Mouse (Mus musculus): ENCODE data around the gene Hist1h4h. TPM values are rescaled to one million over a fixed set of nuclear protein-coding genes. Genes with fewer than 3 reads are reported as not detected.

Hist1h4h gene
- polyA plus RNA-seq, 1 experiment from 2014 or later = 2.4 TPM

DNA sequence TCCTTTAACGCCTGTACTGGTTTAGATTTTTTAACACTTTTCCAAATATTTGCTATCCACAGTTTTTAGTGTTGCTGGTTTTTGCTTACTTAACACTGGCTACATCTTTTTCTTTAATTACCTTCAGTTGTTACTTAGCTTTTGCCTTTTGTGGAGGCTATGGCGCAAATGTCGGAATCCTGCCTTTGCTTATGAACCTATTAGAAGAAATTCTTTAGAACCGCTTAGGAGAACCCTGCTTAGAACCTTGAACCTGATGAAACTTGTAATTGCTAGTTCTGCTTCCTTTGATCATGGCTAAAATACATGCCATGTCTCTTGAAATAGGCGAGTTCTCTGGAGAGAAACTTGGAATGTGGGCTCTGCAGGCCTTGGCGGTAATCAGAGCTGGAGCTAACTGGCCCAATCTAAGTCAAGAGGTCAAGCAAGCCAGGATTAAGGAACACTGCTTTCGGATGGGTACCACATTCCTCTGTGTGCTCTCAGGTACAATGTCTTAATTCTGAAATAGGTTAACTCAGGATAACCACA, 45.6 kb downstream of the Hist1h4h start:
- Histone ChIP-seq H3K27ac (replicated peaks) (peak overlapping the region; percentile 68), H3K9me3 (no peaks in the 10 kb centered on the region), H3K27me3 (no peaks in the 10 kb centered on the region), H3K36me3 (no peaks in the 10 kb centered on the region), H3K4me1 (replicated peaks) (peaks cover 41% of the 10 kb centered on the region), H3K4me3 (peak overlapping the region; percentile 42), H3K4me2 (peak overlapping the region; percentile 81), H3K9ac (peak overlapping the region; percentile 78)
- ATAC-seq (ENCODE audit: low read depth) = no peak
- 8% methylated on average over 7 of the region's 7 CpGs for WGBS

DNA sequence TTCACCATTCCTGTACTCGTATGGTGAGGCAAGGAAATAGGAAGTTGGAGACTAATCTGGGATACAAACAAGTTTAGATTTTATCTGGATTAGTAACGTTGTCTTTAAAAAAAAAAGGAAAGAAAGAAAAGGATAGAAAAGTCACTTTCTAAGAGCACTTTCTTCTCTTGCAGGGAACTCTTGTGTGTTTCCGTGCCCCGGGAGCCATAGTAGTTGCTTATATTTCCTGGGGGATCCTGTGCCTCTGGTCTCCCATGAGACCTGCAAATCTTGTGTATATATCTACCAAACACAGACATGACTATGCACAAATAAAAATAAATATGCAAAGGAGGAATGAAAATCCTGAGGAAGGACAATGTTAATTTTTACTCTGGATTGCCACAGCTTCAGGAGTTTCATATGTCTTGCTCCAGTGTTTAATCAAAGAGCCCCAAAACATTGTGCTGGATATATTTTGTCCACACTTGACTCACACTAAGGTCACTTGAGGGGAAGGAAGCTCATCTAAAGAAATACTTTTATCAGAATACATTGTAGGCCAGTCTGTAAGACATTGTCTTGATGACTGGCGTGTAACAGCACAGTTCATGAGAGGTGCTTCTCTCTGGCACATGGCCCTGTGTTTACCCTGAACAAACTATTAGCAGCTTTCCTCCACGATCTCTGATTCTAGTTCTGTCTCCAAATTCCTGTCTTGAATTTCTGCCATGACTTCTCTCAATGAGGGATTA, 46.2 kb downstream of the Hist1h4h start:
- peaks cover 42% of the 10 kb centered on the region for H3K4me1 ChIP-seq (replicated peaks)
- 54% methylated on average over 6 of the region's 6 CpGs for WGBS
- 0 out of 2 replicates have a peak overlapping the region, but pooled peaks have one; percentile 1 for H3K27ac ChIP-seq (replicated peaks)
- H3K9ac ChIP-seq = peak overlapping the region; percentile 78
- H3K4me3 ChIP-seq = 0 out of 2 replicates have a peak overlapping the region, but pooled peaks have one; percentile 42
- H3K9me3 ChIP-seq = no peaks in the 10 kb centered on the region
- H3K36me3 ChIP-seq = no peaks in the 10 kb centered on the region
- no peaks in the 10 kb centered on the region for H3K27me3 ChIP-seq
- ATAC-seq (ENCODE audit: low read depth) = no peak
- H3K4me2 ChIP-seq = peak overlapping the region; percentile 81

DNA sequence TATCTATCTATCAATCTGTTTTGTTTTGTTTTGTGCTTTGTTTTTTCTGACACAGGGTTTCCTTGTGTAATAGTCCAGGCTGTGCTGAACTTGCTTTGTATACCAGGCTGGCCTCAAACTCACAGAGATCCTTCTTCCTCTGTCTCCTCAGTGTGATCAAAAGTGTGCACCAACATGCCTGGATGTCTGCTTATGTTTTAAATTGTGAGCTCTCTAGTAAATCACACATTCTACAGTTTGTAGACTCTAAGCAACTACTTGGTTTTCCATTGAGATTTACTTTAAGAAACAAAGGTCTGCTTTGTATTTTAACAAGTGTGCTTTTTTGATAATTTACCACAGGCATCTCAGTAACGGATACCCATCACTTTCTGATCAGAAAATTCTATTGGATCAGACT, 47.0 kb downstream of the Hist1h4h start:
- ATAC-seq (ENCODE audit: low read depth) = no peak
- H3K27me3 ChIP-seq = no peaks in the 10 kb centered on the region

More for the DNA sequence above, 47.0 kb downstream of the Hist1h4h start:
- Histone ChIP-seq H3K4me1 (replicated peaks) (peaks cover 42% of the 10 kb centered on the region), H3K4me3 (no peak overlapping the region), H3K9ac (no peak overlapping the region), H3K36me3 (no peaks in the 10 kb centered on the region), H3K27ac (replicated peaks) (no peak overlapping the region), H3K4me2 (no peak overlapping the region), H3K9me3 (no peaks in the 10 kb centered on the region)
- 86% methylated on average over 1 of the region's 1 CpGs for WGBS

Small RNA genes within 50 kb of the gene (microRNA-seq; reads per million reads assigned to microRNA genes)
- gene Gm44297 = not detected
- not detected for gene Gm44359
- not detected for gene Gm44394
- 0.59 reads per million for gene n-TStga1

Other genes with a start within 250 kb of the Hist1h4h start
- gene Zfp322a, start 161.8 kb upstream of the Hist1h4h start, polyA plus RNA-seq (2015; fragmentation: Nextera tagmentation; extraction: Ambion mirVana) = 51.6 and 60.7 TPM in 2 replicates
- 9.5 and 10.3 TPM in 2 replicates for gene Abt1, start 107.2 kb upstream of the Hist1h4h start, polyA plus RNA-seq (2015; fragmentation: Nextera tagmentation; extraction: Ambion mirVana)
- gene Btn1a1, start 65.1 kb upstream of the Hist1h4h start, polyA plus RNA-seq (2015; fragmentation: Nextera tagmentation; extraction: Ambion mirVana) = 0.07 TPM in 1 of 2 replicates, not detected in the other
- 0.12 and 0.21 TPM in 2 replicates for gene Btn2a2, start 42.2 kb upstream of the Hist1h4h start, polyA plus RNA-seq (2015; fragmentation: Nextera tagmentation; extraction: Ambion mirVana)
- 0.95 TPM in 1 of 2 replicates, not detected in the other for gene Hist1h2af, start 2.9 kb downstream of the Hist1h4h start, polyA plus RNA-seq (2015; fragmentation: Nextera tagmentation; extraction: Ambion mirVana)
- 1.1 and 1.3 TPM in 2 replicates for gene Hist1h3g, start 4.4 kb downstream of the Hist1h4h start, polyA plus RNA-seq (2015; fragmentation: Nextera tagmentation; extraction: Ambion mirVana)
- 0.61 TPM in 1 of 2 replicates, not detected in the other for gene Hist1h2bh, start 12.3 kb downstream of the Hist1h4h start, polyA plus RNA-seq (2015; fragmentation: Nextera tagmentation; extraction: Ambion mirVana)
- gene Hist1h3f, start 13.0 kb downstream of the Hist1h4h start, polyA plus RNA-seq (2015; fragmentation: Nextera tagmentation; extraction: Ambion mirVana) = not detected in 2 replicates
- not detected in 2 replicates for gene Hist1h4f, start 20.6 kb downstream of the Hist1h4h start, polyA plus RNA-seq (2015; fragmentation: Nextera tagmentation; extraction: Ambion mirVana)
- 0.11 and 0.22 TPM in 2 replicates for gene Hist1h1d, start 22.2 kb downstream of the Hist1h4h start, polyA plus RNA-seq (2015; fragmentation: Nextera tagmentation; extraction: Ambion mirVana)
- gene Hist1h3e, start 31.3 kb downstream of the Hist1h4h start, polyA plus RNA-seq (2015; fragmentation: Nextera tagmentation; extraction: Ambion mirVana) = 2.0 and 3.2 TPM in 2 replicates
- 12.3 and 18.7 TPM in 2 replicates for gene Hist1h2ae, start 40.2 kb downstream of the Hist1h4h start, polyA plus RNA-seq (2015; fragmentation: Nextera tagmentation; extraction: Ambion mirVana)
- 2.2 and 3.5 TPM in 2 replicates for gene Hist1h2bg, start 40.3 kb downstream of the Hist1h4h start, polyA plus RNA-seq (2015; fragmentation: Nextera tagmentation; extraction: Ambion mirVana)
- gene Hist1h2bf, start 43.1 kb downstream of the Hist1h4h start, polyA plus RNA-seq (2015; fragmentation: Nextera tagmentation; extraction: Ambion mirVana) = 0.81 and 1.6 TPM in 2 replicates
- gene Hist1h2ad, start 43.3 kb downstream of the Hist1h4h start, polyA plus RNA-seq (2015; fragmentation: Nextera tagmentation; extraction: Ambion mirVana) = 1.2 and 1.3 TPM in 2 replicates
- 0.63 and 2.0 TPM in 2 replicates for gene Hist1h3d, start 44.7 kb downstream of the Hist1h4h start, polyA plus RNA-seq (2015; fragmentation: Nextera tagmentation; extraction: Ambion mirVana)
- gene Hist1h4d, start 50.5 kb downstream of the Hist1h4h start, polyA plus RNA-seq (2015; fragmentation: Nextera tagmentation; extraction: Ambion mirVana) = 37.3 and 43.1 TPM in 2 replicates
- gene Hist1h2be, start 90.1 kb downstream of the Hist1h4h start, polyA plus RNA-seq (2015; fragmentation: Nextera tagmentation; extraction: Ambion mirVana) = 1.6 and 2.1 TPM in 2 replicates
- gene Hist1h1e, start 91.5 kb downstream of the Hist1h4h start, polyA plus RNA-seq (2015; fragmentation: Nextera tagmentation; extraction: Ambion mirVana) = 6.1 and 8.1 TPM in 2 replicates
- 0.40 and 0.66 TPM in 2 replicates for gene Hist1h2ac, start 152.9 kb downstream of the Hist1h4h start, polyA plus RNA-seq (2015; fragmentation: Nextera tagmentation; extraction: Ambion mirVana)
- gene Hist1h2bc, start 153.1 kb downstream of the Hist1h4h start, polyA plus RNA-seq (2015; fragmentation: Nextera tagmentation; extraction: Ambion mirVana) = 25.7 and 28.2 TPM in 2 replicates
- gene Hist1h1t, start 164.8 kb downstream of the Hist1h4h start, polyA plus RNA-seq (2015; fragmentation: Nextera tagmentation; extraction: Ambion mirVana) = not detected in 2 replicates
- gene Hist1h4c, start 167.4 kb downstream of the Hist1h4h start, polyA plus RNA-seq (2015; fragmentation: Nextera tagmentation; extraction: Ambion mirVana) = 2.3 and 2.5 TPM in 2 replicates
- gene Hfe, start 179.8 kb downstream of the Hist1h4h start, polyA plus RNA-seq (2015; fragmentation: Nextera tagmentation; extraction: Ambion mirVana) = 3.7 and 4.0 TPM in 2 replicates
- 12.5 and 13.1 TPM in 2 replicates for gene Hist1h1c, start 207.8 kb downstream of the Hist1h4h start, polyA plus RNA-seq (2015; fragmentation: Nextera tagmentation; extraction: Ambion mirVana)
- gene Hist1h3c, start 214.6 kb downstream of the Hist1h4h start, polyA plus RNA-seq (2015; fragmentation: Nextera tagmentation; extraction: Ambion mirVana) = 1.5 and 2.7 TPM in 2 replicates
- gene Hist1h2bb, start 215.7 kb downstream of the Hist1h4h start, polyA plus RNA-seq (2015; fragmentation: Nextera tagmentation; extraction: Ambion mirVana) = not detected in 2 replicates
- gene Hist1h2ab, start 220.1 kb downstream of the Hist1h4h start, polyA plus RNA-seq (2015; fragmentation: Nextera tagmentation; extraction: Ambion mirVana) = 5.1 and 9.7 TPM in 2 replicates
- gene Hist1h3b, start 221.2 kb downstream of the Hist1h4h start, polyA plus RNA-seq (2015; fragmentation: Nextera tagmentation; extraction: Ambion mirVana) = 0.96 and 2.3 TPM in 2 replicates
- gene Hist1h4b, start 226.0 kb downstream of the Hist1h4h start, polyA plus RNA-seq (2015; fragmentation: Nextera tagmentation; extraction: Ambion mirVana) = 2.3 TPM in 1 of 2 replicates, not detected in the other
- 1.1 TPM in 1 of 2 replicates, not detected in the other for gene Hist1h4a, start 230.2 kb downstream of the Hist1h4h start, polyA plus RNA-seq (2015; fragmentation: Nextera tagmentation; extraction: Ambion mirVana)
- gene Hist1h3a, start 231.3 kb downstream of the Hist1h4h start, polyA plus RNA-seq (2015; fragmentation: Nextera tagmentation; extraction: Ambion mirVana) = 1.1 and 1.5 TPM in 2 replicates
- gene Hist1h1a, start 232.6 kb downstream of the Hist1h4h start, polyA plus RNA-seq (2015; fragmentation: Nextera tagmentation; extraction: Ambion mirVana) = not detected in 2 replicates
- not detected in 2 replicates for gene Trim38, start 238.9 kb downstream of the Hist1h4h start, polyA plus RNA-seq (2015; fragmentation: Nextera tagmentation; extraction: Ambion mirVana)